Mouse (Mus musculus): ENCODE measurements around the gene Lats1. TPM values are rescaled to one million over a fixed set of nuclear protein-coding genes. Genes with fewer than 3 reads are reported as not detected.

Lats1 gene
- 10.4 and 14.0 TPM in 2 replicates for polyA plus RNA-seq (2012; rRNA removed)

DNA sequence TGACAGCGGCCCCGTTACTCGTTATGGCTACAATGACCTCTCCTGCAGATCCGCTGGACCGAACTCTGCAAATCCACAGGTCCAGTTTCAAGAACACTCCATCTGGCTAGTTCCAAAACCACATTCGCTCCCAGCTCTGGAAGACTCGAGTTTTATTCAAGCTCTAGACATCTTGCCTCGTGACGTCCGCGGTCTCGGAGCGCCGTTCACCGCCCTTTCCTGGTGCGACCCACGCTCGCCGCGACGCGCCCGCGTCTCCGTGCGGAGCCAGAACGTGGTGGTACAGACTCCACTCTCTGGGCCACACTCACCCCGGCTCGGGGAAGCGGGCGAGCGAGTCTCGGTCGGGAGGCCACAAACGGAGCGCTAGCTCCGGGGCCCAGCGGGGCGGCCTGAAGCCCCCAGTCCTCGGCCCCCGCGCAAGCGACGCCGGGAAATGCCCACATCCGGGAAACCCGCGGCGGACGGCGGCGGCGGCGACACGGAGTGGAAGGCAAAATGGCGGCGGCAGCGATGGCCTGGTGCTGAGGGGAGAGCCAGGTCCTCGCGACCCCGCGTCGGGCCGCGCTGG lies at the start of gene Lats1, which contains the start of gene Pcmt1:
Gene Lats1 (plus strand): TSS at position 484 of the 571 bp plus-strand sequence.
Gene Pcmt1 (minus strand): TSS at position 406 of the 571 bp plus-strand sequence.

DNA sequence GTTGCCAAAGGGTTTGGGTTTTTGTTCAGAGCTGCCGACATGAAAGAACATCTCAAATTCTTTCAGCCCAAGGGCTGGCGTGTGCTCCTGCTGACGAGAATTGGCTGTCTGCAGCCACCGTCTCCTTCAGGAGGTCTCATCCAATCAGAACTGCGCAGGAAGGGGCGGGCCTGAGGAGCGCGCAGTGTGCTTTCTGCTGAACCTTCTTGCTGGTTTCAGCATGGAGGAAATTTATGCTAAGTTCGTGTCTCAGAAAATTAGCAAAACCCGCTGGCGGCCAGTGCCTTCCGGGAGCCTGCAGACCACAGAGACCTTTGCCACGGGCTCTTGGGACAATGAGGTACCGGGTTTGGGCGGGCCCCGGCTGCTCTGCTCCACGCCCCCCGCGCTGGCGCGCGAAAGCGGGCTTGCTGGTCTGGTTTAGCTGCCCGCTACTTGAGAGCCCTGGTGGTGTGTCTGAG lies 13.6 kb upstream of the Lats1 start, which contains the start of gene Nup43:
Gene Nup43 (plus strand): TSS at position 162 of the 461 bp plus-strand sequence.

GRCm38 (mm10) chr10:7725751-7726500 lies 44.9 kb downstream of the Lats1 start, which contains the start of gene Katna1:
TSS of gene Katna1 (plus strand) at chr10:7726000.

Other genes starting within 250 kb of the Lats1 start
- gene Ulbp1, start 207.6 kb upstream of the Lats1 start, polyA plus RNA-seq (2012; rRNA removed) = 1.1 and 1.7 TPM in 2 replicates
- 29.1 and 64.6 TPM in 2 replicates for gene Lrp11, start 91.4 kb upstream of the Lats1 start, polyA plus RNA-seq (2012; rRNA removed)
- 7.0 and 7.3 TPM in 2 replicates for gene Nup43, start 13.7 kb upstream of the Lats1 start, polyA plus RNA-seq (2012; rRNA removed)
- gene Pcmt1, start 78 bp upstream of the Lats1 start, polyA plus RNA-seq (2012; rRNA removed) = 16.9 and 21.0 TPM in 2 replicates
- 1.5 and 2.2 TPM in 2 replicates for gene Katna1, start 44.8 kb downstream of the Lats1 start, polyA plus RNA-seq (2012; rRNA removed)
- gene Ginm1, start 111.6 kb downstream of the Lats1 start, polyA plus RNA-seq (2012; rRNA removed) = 15.2 and 21.6 TPM in 2 replicates
- gene Ppil4, start 111.7 kb downstream of the Lats1 start, polyA plus RNA-seq (2012; rRNA removed) = 4.4 and 4.5 TPM in 2 replicates
- 0.52 and 0.66 TPM in 2 replicates for gene Zc3h12d, start 151.3 kb downstream of the Lats1 start, polyA plus RNA-seq (2012; rRNA removed)